8 mouse cellular contexts compared by ENCODE assay signal in genomic region chr9:122117112-122117616, GRCm38 (mm10). TPM values are rescaled to one million over a fixed set of nuclear protein-coding genes. Genes with fewer than 3 reads are reported as not detected.
A peak's percentile ranks its signal among the peaks of the same experiment; 100 is the strongest.
DNase-seq lines count a peak whose midpoint lies in the region; ATAC-seq lines count a peak whose summit lies in the region.

Gene Snrk, plus strand, starts transcription at chr9:122117266.

- DNase-seq in adrenal gland, adult 18-20 months (ENCODE audit: low spot score in 2 of 2): peak; percentile 90 to 95
- peak; percentile 86 for DNase-seq in embryo, embryonic 10.5 days (ENCODE audit: low spot score)
- DNase-seq in gastrocnemius, postnatal 25 days: peak; percentile 88
- DNase-seq in left cerebral cortex, adult 9 months (ENCODE audit: low spot score in 2 of 2): peak; percentile 52 to 84
- DNase-seq in right cerebral cortex, adult 2 months (ENCODE audit: low spot score in 2 of 2): peak; percentile 87 to 90
- DNase-seq in urinary bladder, postnatal 10 days (ENCODE audit: low spot score): peak; percentile 62

- H3K4me3 ChIP-seq in megakaryocyte, embryonic 14.5 days (replicated peaks): peak within 1 kb of the TSS; percentile 95

- H3K36me3 ChIP-seq in megakaryocyte, embryonic 14.5 days (replicated peaks; ENCODE audit: low read length): peaks cover 11% of the 10 kb centered on the region

- H3K27me3 ChIP-seq in megakaryocyte, embryonic 14.5 days (replicated peaks): no peaks in the 10 kb centered on the region

- H3K4me1 ChIP-seq in megakaryocyte, embryonic 14.5 days: peaks cover 50% of the 10 kb centered on the region

- no peaks in the 10 kb centered on the region for H3K9me3 ChIP-seq in megakaryocyte, embryonic 14.5 days

- peak; percentile 85 for ATAC-seq in inflammation-experienced regulatory T-cells, adult 6 months

RNA-seq across cellular contexts. Expression of gene Snrk, which starts in this region (rescaled TPM):
- 100 to 1,000 TPM; 209 to 293 TPM for total RNA-seq in adrenal gland, adult 18-20 months (2021)
- total RNA-seq in gastrocnemius, postnatal 25 days (2021): 10 to 100 TPM; 43.2 to 63.0 TPM
- 10 to 100 TPM; 20.1 to 26.7 (median 25.2) TPM for polyA plus RNA-seq in inflammation-experienced regulatory T-cells, adult 6 months (2017; shearing (Covaris generic))
- polyA plus RNA-seq in megakaryocyte, embryonic 14.5 days (2012; ENCODE audit: insufficient read depth, low replicate concordance): 10.0 and 21.0 TPM in 2 replicates

Comparison
In these comparisons a context has a peak if more than half of its experiments do, and no peak if none do; other contexts are left out.
1. Peak in every context shown above with its lines: DNase-seq, ATAC-seq and H3K4me3 ChIP-seq.